21 mouse cellular contexts compared by ENCODE assay signal in the genomic region with DNA sequence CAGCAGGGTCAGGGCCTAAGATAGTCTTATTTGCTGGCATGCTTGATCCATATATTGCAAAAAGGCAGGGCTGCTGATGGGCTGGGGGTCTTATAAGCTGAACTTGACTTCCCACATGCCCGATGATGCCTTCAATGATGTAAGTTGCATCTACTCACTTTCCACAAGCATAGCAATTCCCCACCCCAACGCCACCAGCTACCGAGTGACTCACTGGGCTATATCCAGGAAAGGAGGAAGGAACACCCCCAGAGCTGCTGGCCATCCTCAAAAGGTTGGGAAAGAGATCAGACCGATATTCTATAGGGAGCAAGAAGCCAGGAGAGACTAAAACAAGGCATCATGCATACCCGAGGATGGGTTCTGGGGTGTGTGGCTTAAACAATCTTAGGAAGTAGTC. TPM values are rescaled to one million over a fixed set of nuclear protein-coding genes. Genes with fewer than 3 reads are reported as not detected.
DNase-seq lines count a peak whose midpoint lies in the region; TF ChIP-seq lines count a peak whose summit lies in the region.
"Had no signal": no experiment of that assay in that cellular context is flagged by ENCODE, and none has a peak within 500 bp of the region (broad histone marks: within the 10 kb centered on the region; RNA-seq: fewer than 3 reads in every experiment).

No protein-coding gene starts in this region.

- no peak for TF ChIP-seq CTCF in gastrocnemius, adult 2 months (IDR thresholded peaks at IDR 0.05)
- no peak for TF ChIP-seq CTCF in lung, adult 2 months (IDR thresholded peaks at IDR 0.05; ENCODE audit: insufficient read depth, low read length)
- TF ChIP-seq CTCF in bone marrow macrophage, adult 2 months (IDR thresholded peaks at IDR 0.05; ENCODE audit: low read depth, low read length): no peak

- 54% methylated on average over 5 of the region's 5 CpGs for WGBS in lung, adult 2 months

- no peaks in the 10 kb centered on the region; the same call in 1 of the 2 replicates for H3K4me1 ChIP-seq in lung, adult 2 months (ENCODE audit: control insufficient read depth, insufficient read depth, low read length)
- H3K4me1 ChIP-seq in bone marrow macrophage, adult 2 months (ENCODE audit: control insufficient read depth, insufficient read depth, low read length): peaks cover 40% of the 10 kb centered on the region
- H3K4me1 ChIP-seq: embryonic facial prominence, embryonic 10.5 days; forebrain, embryonic 12.5 days; hindbrain, embryonic 10.5 days; limb, embryonic 10.5 days; neural tube, embryonic 15.5 days had no signal

- no peak for DNase-seq in gastrocnemius, adult 2 months
- no peak for DNase-seq in gastrocnemius, postnatal 25 days
- peak; percentile 23 for DNase-seq in kidney, postnatal 10 days
- DNase-seq in kidney, postnatal 4 days: no peak
- peak; percentile 7 to 10 for DNase-seq in lung, adult 18-20 months
- no peak for DNase-seq in lung, adult 2 months
- DNase-seq in layer of hippocampus, adult 9-11 months: no peak
- DNase-seq: adrenal gland, postnatal 25 days; cerebellum, adult 8-10 months; gastrocnemius, postnatal 36 days; lung, postnatal 14 days had no signal

- peak overlapping the region; percentile 38 for H3K27ac ChIP-seq in gastrocnemius, adult 2 months
- peak overlapping the region; percentile 59 for H3K27ac ChIP-seq in bone marrow macrophage, adult 2 months (ENCODE audit: insufficient read depth, low read depth, low read length)
- H3K27ac ChIP-seq: embryonic facial prominence, embryonic 10.5 days; forebrain, embryonic 12.5 days; hindbrain, embryonic 10.5 days; hindbrain, postnatal 0 days; left cerebral cortex, adult 2 months; limb, embryonic 10.5 days; neural tube, embryonic 15.5 days; stomach, postnatal 0 days had no signal

- no peak overlapping the region for H3K4me3 ChIP-seq in gastrocnemius, adult 2 months
- no peak overlapping the region for H3K4me3 ChIP-seq in lung, adult 2 months (replicated peaks; ENCODE audit: extremely low read depth, low read depth, low read length)
- H3K4me3 ChIP-seq in bone marrow macrophage, adult 2 months (ENCODE audit: insufficient read depth, low read length): no peak overlapping the region
- H3K4me3 ChIP-seq: embryonic facial prominence, embryonic 10.5 days; forebrain, embryonic 12.5 days; heart, embryonic 12.5 days; hindbrain, embryonic 10.5 days; left cerebral cortex, adult 2 months; limb, embryonic 10.5 days; neural tube, embryonic 15.5 days had no signal

- TF ChIP-seq POLR2A in lung, adult 2 months (IDR thresholded peaks at IDR 0.05; ENCODE audit: borderline replicate concordance, extremely low read depth, low read depth, low read length): no peak
- TF ChIP-seq POLR2A in bone marrow macrophage, adult 2 months (IDR thresholded peaks at IDR 0.05; ENCODE audit: borderline replicate concordance, low read depth, low read length): no peak

- intact Hi-C loops in gastrocnemius, adult 2 months (cut with DNase I): no loop called here

RNA-seq across cellular contexts. Expression of a gene that starts 15.6 kb away (rescaled TPM):
- total RNA-seq in gastrocnemius, adult 2 months (2021): under 1 TPM in 1 of 2 experiments, not detected in 1; 0.11 TPM
- total RNA-seq in gastrocnemius, postnatal 25 days (2021): under 1 TPM; 0.18 to 0.78 TPM
- polyA plus RNA-seq in lung, adult 2 months (2012; rRNA removed): 0.28 and 0.46 TPM in 2 replicates
- 6.1 and 7.6 TPM in 2 replicates for polyA plus RNA-seq in bone marrow macrophage, adult 2 months (2012; ENCODE audit: insufficient read depth, insufficient read length, missing spikeins)

RNA-seq across cellular contexts. Expression of a gene that starts 15.7 kb away (rescaled TPM):
- total RNA-seq in gastrocnemius, adult 2 months (2021): 1 to 10 TPM; 6.7 to 7.2 TPM
- 1 to 10 TPM; 6.4 to 6.6 TPM for total RNA-seq in gastrocnemius, postnatal 25 days (2021)
- polyA plus RNA-seq in lung, adult 2 months (2012; rRNA removed): 15.3 and 17.4 TPM in 2 replicates
- polyA plus RNA-seq in bone marrow macrophage, adult 2 months (2012; ENCODE audit: insufficient read depth, insufficient read length, missing spikeins): 14.2 and 17.4 TPM in 2 replicates

Comparison
In these comparisons a context has a peak if more than half of its experiments do, and no peak if none do; other contexts are left out.
1. DNase-seq: peak in kidney, postnatal 10 days (single experiment) and lung, adult 18-20 months (2 of 2); none in gastrocnemius, adult 2 months (single experiment), gastrocnemius, postnatal 25 days (single experiment), kidney, postnatal 4 days (0 of 2), lung, adult 2 months (single experiment) and layer of hippocampus, adult 9-11 months (single experiment).